Mouse (Mus musculus) left cerebral cortex, postnatal 14 days (tissue): ENCODE measurements at regions not wholly inside any gene's neighbourhood (a gene's known extent, or its start where the extent isn't known, plus 50 kb on each side); places are given as distances from the start of the nearest gene placed in this dataset.

Experiments used
- DNase-seq, 2 experiments: peaks; one replicate each; pipeline ENCODE4 v3.0.0; 2021 to 2022; ENCODE audit warnings: low spot score in 2 of 2, mixed read lengths in 1 of 2
- intact Hi-C: fragments of 180-260 bp; cut with DNase I; formaldehyde crosslinking; loops from one replicate; pipeline ENCODE4 v1.15.1; 2025

- intact Hi-C loops: no loop called here
- DNase-seq: no peak
These were observed 171.3 kb upstream of the Gas1 start for GRCm38 (mm10) chr13:60348438-60348837.

DNA sequence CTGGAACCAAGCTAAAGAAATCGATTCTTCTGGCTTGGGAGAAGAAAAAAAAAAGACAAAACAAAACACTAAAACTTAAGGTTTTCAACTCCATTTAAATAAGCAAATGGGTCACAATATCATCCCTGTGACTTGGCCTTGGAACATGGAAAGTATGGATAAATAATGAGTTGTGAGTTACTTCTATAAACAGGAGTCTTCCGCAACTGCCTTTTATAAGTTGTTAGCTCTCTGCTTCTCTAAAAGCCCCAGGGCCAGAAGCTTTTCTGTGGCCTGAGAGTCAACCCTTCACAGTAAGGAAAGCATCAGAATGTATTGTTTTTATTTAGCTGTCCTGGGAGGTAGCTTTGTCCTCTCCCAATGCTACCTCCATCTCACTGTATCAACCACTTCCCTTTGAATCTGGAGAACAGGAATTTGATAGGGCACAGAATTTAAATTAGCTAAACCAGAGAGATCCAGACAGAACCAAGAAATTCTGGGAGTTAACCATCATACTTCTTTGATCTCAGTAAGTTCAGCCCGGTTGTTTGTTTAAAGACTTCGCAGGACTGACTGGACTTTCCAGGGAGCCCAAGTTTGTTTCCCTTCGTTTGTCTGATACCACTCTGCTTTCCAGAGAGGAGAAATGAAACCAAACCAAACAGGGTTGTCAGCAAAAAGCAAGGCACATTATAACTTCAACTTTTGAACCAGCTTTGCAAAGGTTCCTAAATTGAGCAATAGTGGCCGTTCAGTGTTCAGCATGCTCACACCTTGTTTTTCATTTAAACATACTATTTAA, 178.7 kb upstream of the Gas1 start:
- no peak for DNase-seq
- intact Hi-C loops: no loop called here

- DNase-seq: no peak
- intact Hi-C loops: no loop called here
These were observed 181.4 kb upstream of the Gas1 start for GRCm38 (mm10) chr13:60358408-60359060.

- intact Hi-C loops: no loop called here
- no peak for DNase-seq
These were observed 187.9 kb upstream of the Gas1 start for GRCm38 (mm10) chr13:60364778-60365672.

DNA sequence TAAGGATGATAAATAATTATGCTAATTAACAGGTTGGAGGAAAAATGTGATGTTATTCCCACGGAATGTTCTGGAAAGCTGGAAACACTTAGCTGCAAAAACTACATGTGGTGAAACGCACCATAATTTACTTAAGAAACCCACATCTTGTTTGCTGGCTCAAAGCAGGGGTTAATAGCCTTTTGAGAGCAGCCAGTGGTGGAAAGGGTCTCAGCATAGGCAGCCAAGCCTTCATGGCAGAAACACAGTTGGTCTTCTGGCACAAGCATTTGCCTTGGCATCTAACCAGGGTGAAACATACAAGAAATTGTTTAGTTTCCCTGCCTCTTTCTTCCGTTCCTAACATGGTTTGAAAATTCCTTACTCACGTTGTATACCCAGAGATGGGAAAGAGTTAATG, 192.1 kb upstream of the Gas1 start:
- intact Hi-C loops: no loop called here
- DNase-seq: no peak

DNA sequence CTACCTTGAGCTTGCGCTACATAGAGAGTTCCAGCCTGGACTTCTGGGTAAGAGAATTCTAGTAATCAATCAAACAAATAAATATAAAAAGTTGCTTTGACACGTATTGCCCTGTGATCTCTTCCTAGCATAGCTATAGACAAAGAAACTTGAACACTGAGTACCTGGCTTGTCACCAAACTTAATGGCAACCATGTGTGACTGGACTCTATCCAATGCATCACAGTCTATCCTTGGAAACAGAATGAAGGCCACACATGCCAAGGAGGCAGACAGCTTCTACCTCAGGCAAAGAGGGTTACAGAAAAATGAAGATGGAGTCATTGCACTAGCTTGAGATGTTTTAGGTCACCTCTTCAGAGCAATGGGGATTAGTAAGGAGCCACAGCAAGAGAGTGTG, 194.5 kb upstream of the Gas1 start:
- intact Hi-C loops: no loop called here
- DNase-seq: no peak

DNA sequence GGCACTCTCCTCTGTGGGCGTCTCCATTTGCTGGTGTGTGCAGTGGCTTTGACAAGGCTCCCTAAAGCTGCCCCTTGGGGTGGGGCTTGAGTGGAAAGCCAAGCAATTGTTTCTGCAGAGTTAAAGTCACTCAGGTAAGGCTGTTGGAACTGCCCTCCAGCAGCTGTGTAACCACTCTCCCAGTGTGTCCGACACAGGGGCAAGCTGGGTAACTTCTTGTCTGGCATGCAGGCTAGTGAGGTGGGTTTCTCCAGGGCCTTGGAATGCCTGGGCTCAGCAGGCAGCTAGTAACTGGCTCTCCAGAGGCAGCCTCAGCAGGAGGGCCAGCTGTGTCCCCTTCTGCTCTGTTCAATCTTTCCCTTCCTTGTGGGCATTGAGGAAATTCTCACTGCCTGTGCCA, 199.5 kb upstream of the Gas1 start:
- no peak for DNase-seq
- intact Hi-C loops: no loop called here

DNA sequence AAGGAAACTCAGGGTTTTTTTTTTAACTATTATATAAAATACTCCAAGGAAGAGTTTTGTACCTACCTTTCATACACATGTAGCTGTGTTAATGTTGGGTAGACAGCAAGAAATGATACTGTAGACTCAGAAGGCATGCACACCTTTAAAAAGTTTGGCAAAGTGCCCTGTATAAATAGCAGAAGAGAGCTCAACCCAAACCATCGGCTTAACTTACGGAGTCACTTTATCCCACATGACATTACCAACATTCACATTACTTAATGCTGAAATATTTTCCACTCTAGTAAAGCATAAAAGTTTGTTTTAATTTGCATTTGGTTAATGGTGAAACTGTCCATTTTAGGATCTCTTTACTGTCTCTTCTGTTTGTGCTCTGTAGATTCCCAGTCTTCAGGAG, 205.7 kb upstream of the Gas1 start:
- no peak for DNase-seq
- intact Hi-C loops: no loop called here

DNA sequence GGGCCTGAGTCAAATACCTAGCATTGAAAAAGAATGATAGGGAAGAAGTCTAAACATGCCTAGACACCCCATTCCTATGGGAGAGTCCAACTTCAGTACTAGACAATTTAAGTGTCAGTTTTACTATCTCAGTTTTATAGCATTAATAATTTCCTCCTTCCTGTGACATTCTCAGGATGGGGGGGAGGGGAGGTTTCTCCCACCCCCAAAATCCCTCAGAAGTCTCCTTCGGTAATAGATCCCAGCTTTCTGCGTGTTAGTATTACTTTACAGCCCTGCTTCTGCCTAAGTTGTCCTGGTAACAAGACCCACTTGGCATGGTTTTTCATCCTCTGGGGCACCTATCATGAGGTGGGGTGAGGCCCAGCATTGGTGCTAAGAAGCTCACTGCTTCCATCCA, 202.9 kb upstream of the Dapk1 start:
- no peak for DNase-seq
- intact Hi-C loops: no loop called here

DNA sequence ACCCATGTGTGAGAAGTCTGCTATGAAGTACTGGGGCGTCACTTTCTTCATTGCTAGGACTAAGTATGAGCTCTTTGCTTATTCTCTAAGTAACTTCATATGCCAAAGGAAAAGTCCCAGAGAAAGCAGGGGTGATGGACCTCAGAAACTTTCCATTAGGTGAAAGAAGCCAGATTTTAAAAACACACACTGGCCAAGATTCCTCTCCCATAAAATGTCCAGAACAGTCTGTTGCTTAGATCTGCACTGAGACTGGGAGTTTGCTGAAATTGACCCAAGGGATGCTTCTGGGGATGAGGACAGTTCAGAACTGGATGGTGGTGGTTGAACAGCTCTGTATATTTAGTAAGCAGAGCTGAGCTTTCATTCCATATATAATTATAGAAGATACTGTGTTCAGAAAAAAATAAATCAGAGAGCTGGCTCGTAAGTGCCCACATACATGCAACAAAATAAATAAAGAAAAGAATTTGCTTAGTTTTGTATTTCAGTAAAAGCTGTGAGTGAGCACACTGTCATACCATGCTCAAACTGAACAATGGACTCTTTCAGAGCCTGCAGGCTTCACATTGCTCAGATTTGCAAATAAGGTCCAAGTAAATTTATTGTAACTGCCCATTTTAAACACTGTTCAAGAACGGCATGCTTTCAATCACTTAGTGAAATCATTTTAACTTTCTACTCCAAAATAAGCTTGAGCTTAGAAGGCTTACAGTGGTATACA, 200.8 kb upstream of the Dapk1 start:
- intact Hi-C loops: no loop called here
- no peak for DNase-seq

DNA sequence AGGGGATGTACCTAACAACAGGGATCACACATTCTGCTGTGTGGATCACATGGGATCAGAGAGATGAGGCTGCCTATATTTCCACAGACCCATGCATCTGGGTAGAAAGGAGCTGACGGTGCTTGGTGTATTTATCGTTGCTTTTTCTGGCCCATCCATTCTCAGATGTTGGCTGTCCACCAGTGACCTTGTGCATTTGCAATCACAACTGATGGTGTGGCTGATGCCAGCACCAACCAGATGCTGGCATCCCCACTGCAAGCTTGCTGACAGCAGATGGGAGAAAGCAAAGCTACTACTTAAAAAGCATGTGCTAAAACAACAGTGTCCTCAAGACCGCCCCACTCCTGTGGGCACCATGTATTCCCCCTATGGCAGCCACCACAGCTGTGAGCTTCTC, 198.3 kb upstream of the Dapk1 start:
- intact Hi-C loops: no loop called here
- DNase-seq: peak in 1 of 2 experiments; percentile 17

DNA sequence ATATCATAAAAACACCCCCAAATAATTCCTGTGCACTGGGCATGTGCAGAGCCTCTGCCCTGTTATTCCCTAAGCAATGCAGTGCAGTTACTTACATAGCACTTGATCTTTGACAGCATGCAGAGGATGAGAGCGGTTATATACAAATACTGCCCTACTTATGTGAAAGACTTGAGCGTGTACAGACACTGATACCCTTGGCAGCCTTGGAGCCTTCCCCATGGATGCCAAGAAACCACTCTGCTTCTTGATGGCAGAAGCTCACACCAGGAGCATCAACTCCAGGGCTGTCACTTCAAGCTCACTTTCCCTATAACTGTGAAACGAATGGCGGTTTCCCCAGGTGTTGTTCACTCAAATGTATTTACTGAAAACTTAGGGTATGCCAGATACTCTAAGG, 194.4 kb upstream of the Dapk1 start:
- DNase-seq: no peak
- intact Hi-C loops: no loop called here

- intact Hi-C loops: no loop called here
- DNase-seq: no peak
These were observed 191.8 kb upstream of the Dapk1 start for GRCm38 (mm10) chr13:60409706-60410502.

DNA sequence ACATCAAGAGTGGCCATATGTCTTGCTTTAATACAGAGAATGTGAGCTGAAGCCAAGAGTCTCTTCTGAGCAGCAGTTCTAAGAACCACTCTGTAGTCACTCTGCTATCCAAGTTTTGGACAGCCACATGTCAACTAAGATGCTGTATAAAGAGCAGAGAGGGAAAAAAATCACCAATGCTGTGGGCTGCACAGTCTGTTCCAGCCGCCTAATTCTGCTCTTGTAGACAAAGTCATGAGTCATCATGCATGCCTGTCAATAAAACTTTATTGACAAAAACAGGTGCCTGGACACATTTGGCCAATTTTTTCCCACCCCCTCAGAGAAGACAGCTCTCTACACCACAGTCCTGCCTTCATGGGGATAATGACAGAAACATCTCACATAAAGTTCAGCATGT, 185.7 kb upstream of the Dapk1 start:
- no peak for DNase-seq
- intact Hi-C loops: no loop called here

DNA sequence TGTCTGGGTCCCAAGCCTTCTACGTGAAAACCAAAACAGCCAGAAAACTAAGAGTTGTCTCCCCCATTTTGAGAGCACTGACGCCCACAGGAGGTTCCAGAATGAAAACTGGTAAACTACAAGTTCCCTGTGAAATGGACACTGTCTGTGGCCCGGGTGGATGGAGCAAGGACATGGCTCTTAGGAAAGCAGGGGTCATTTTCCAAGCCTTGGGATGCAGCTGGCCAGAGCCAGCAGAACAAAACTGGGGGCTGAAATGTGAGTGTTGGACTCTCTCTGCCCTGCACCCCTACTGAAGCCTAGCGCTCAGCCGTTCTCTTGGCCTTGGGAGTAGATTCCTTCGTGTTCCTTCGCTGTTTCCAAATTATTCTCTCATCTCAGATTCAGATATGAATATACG, 184.7 kb upstream of the Dapk1 start:
- intact Hi-C loops: no loop called here
- DNase-seq: no peak

GRCm38 (mm10) chr13:60417436-60418158, 184.2 kb upstream of the Dapk1 start:
- intact Hi-C loops: no loop called here
- DNase-seq: no peak

- intact Hi-C loops: no loop called here
- DNase-seq: peak; percentile 13 to 15
These were observed 181.4 kb upstream of the Dapk1 start for GRCm38 (mm10) chr13:60420386-60420785.
